Mouse (Mus musculus) forebrain, embryonic 16.5 days (tissue): Measurements from ENCODE around the gene Yeats2. TPM values are rescaled to one million over a fixed set of nuclear protein-coding genes. Genes with fewer than 3 reads are reported as not detected.

ENCODE experiments used
- ATAC-seq: fragments of 200-750 bp; cut with Nextera tagmentation; 2 replicates; pipeline ENCODE4 v1.8.0; 2017; ENCODE audit warnings: mild to moderate bottlenecking, moderate library complexity
- H3K27ac ChIP-seq: fragments of 300-500 bp; sonication (generic); 2 replicates; pipeline ENCODE4 v1.5.1; 2014; ENCODE audit warnings: low read length, control low read depth
- H3K27me3 ChIP-seq: fragments of 300-500 bp; sonication (generic); replicated peaks from 2 replicates; pipeline ENCODE4 v1.6.1; 2014; ENCODE audit warnings: low read length; ENCODE audit not compliant: control insufficient read depth, insufficient read depth
- H3K36me3 ChIP-seq: fragments of 300-500 bp; sonication (generic); 2 replicates; pipeline ENCODE4 v1.6.1; 2014; ENCODE audit not compliant: control insufficient read depth, insufficient read depth
- H3K4me1 ChIP-seq: fragments of 300-500 bp; sonication (generic); replicated peaks from 2 replicates; pipeline ENCODE4 v1.6.1; 2014; ENCODE audit warnings: low read length; ENCODE audit not compliant: control insufficient read depth, insufficient read depth
- H3K4me2 ChIP-seq: fragments of 300-500 bp; sonication (generic); 2 replicates; pipeline ENCODE4 v1.6.1; 2014; ENCODE audit warnings: mild to moderate bottlenecking, low read length, control low read depth
- H3K4me3 ChIP-seq: fragments of 300-500 bp; sonication (generic); replicated peaks from 2 replicates; pipeline ENCODE4 v1.5.1; 2014; ENCODE audit warnings: mild to moderate bottlenecking, low read length, control low read depth
- H3K9ac ChIP-seq: fragments of 300-500 bp; sonication (generic); replicated peaks from 2 replicates; pipeline ENCODE4 v1.6.1; 2014; ENCODE audit warnings: low read depth, low read length, control low read depth
- H3K9me3 ChIP-seq: fragments of 300-500 bp; sonication (generic); 2 replicates; pipeline ENCODE4 v1.6.1; 2016; ENCODE audit warnings: low read length; ENCODE audit not compliant: control insufficient read depth
- WGBS: fragments of 180-500 bp; shearing (Covaris S2); extraction: QIAGEN DNeasy Blood & Tissue Kit; methylation state at CpG from one replicate; pipeline ENCODE4 v1.1.7; 2014; 5-methylcytosine and 5-hydroxymethylcytosine counted together
- polyA plus RNA-seq: library from polyadenylated mRNA; unstranded; fragments of >200 nt; fragmentation: Nextera tagmentation; extraction: Ambion mirVana; gene quantifications from 2 replicates; pipeline ENCODE4 v1.2.1, GENCODE M21; 2015

Gene Yeats2
- polyA plus RNA-seq, 1 experiment from 2014 or later, result 28.9 TPM

- no peaks in the 10 kb centered on the region for H3K27me3 ChIP-seq
- H3K9me3 ChIP-seq, result peaks cover 3% of the 10 kb centered on the region; the same call in 1 of the 2 replicates
- 0 out of 2 replicates have a peak, but pooled peaks have one; percentile 61 for ATAC-seq
- H3K9ac ChIP-seq, result no peak overlapping the region
- 68% methylated on average over 3 of the region's 3 CpGs for WGBS
- no peaks in the 10 kb centered on the region for H3K4me1 ChIP-seq
- no peak overlapping the region for H3K4me2 ChIP-seq
- no peak overlapping the region for H3K4me3 ChIP-seq
- no peak overlapping the region; the same call in 1 of the 2 replicates for H3K27ac ChIP-seq
- peaks cover 49% of the 10 kb centered on the region for H3K36me3 ChIP-seq
Observed at GRCm38 (mm10) chr16:20169471-20170106, 28.7 kb downstream of the Yeats2 start.

- H3K4me3 ChIP-seq, result no peak overlapping the region
- 83% methylated on average over 23 of the region's 23 CpGs for WGBS
- no peak for ATAC-seq
- H3K9me3 ChIP-seq, result no peaks in the 10 kb centered on the region
- no peaks in the 10 kb centered on the region for H3K27me3 ChIP-seq
- H3K4me2 ChIP-seq, result no peak overlapping the region
- H3K27ac ChIP-seq, result no peak overlapping the region
- H3K9ac ChIP-seq, result no peak overlapping the region
- H3K4me1 ChIP-seq, result no peaks in the 10 kb centered on the region
- H3K36me3 ChIP-seq, result peaks cover 22% of the 10 kb centered on the region
Observed at GRCm38 (mm10) chr16:20179406-20180175, 38.7 kb downstream of the Yeats2 start.

GRCm38 (mm10) chr16:20185368-20185767, 44.5 kb downstream of the Yeats2 start:
- no peaks in the 10 kb centered on the region for H3K27me3 ChIP-seq
- no peak overlapping the region for H3K9ac ChIP-seq
- no peaks in the 10 kb centered on the region for H3K9me3 ChIP-seq
- no peaks in the 10 kb centered on the region for H3K4me1 ChIP-seq
- WGBS, result 75% methylated on average over 2 of the region's 2 CpGs
- no peak overlapping the region for H3K4me3 ChIP-seq
- no peak overlapping the region for H3K4me2 ChIP-seq
- H3K27ac ChIP-seq, result no peak overlapping the region
- ATAC-seq, result no peak
- peaks cover 27% of the 10 kb centered on the region for H3K36me3 ChIP-seq

GRCm38 (mm10) chr16:20191161-20191882, 50.5 kb downstream of the Yeats2 start:
- Histone ChIP-seq H3K4me3 (no peak overlapping the region), H3K27me3 (no peaks in the 10 kb centered on the region), H3K36me3 (peaks cover 45% of the 10 kb centered on the region), H3K27ac (no peak overlapping the region), H3K9ac (no peak overlapping the region), H3K4me2 (no peak overlapping the region), H3K4me1 (no peaks in the 10 kb centered on the region), H3K9me3 (no peaks in the 10 kb centered on the region)
- WGBS, result 96% methylated on average over 3 of the region's 3 CpGs
- no peak for ATAC-seq

GRCm38 (mm10) chr16:20192043-20192442, 51.2 kb downstream of the Yeats2 start:
- no peak overlapping the region for H3K9ac ChIP-seq
- peaks cover 41% of the 10 kb centered on the region for H3K36me3 ChIP-seq
- H3K4me3 ChIP-seq, result no peak overlapping the region
- no peak overlapping the region for H3K4me2 ChIP-seq
- ATAC-seq, result no peak
- no peaks in the 10 kb centered on the region for H3K4me1 ChIP-seq
- no peak overlapping the region for H3K27ac ChIP-seq
- no peaks in the 10 kb centered on the region for H3K27me3 ChIP-seq
- no peaks in the 10 kb centered on the region for H3K9me3 ChIP-seq

- no peak overlapping the region for H3K27ac ChIP-seq
Observed at GRCm38 (mm10) chr16:20195546-20195945, 54.7 kb downstream of the Yeats2 start.

GRCm38 (mm10) chr16:20196962-20197361, 56.1 kb downstream of the Yeats2 start:
- peaks cover 30% of the 10 kb centered on the region for H3K36me3 ChIP-seq
- H3K4me1 ChIP-seq, result no peaks in the 10 kb centered on the region
- H3K4me3 ChIP-seq, result no peak overlapping the region
- H3K9ac ChIP-seq, result no peak overlapping the region
- ATAC-seq, result no peak
- WGBS, result 95% methylated on average over 5 of the region's 5 CpGs
- H3K9me3 ChIP-seq, result no peaks in the 10 kb centered on the region
- H3K27me3 ChIP-seq, result no peaks in the 10 kb centered on the region
- no peak overlapping the region for H3K27ac ChIP-seq
- H3K4me2 ChIP-seq, result no peak overlapping the region

More at GRCm38 (mm10) chr16:20195546-20195945, 54.7 kb downstream of the Yeats2 start:
- no peak for ATAC-seq
- no peaks in the 10 kb centered on the region for H3K27me3 ChIP-seq
- 96% methylated on average over 3 of the region's 3 CpGs for WGBS
- H3K9me3 ChIP-seq, result no peaks in the 10 kb centered on the region
- no peaks in the 10 kb centered on the region for H3K4me1 ChIP-seq
- no peak overlapping the region for H3K4me2 ChIP-seq
- no peak overlapping the region for H3K4me3 ChIP-seq
- H3K9ac ChIP-seq, result no peak overlapping the region
- peaks cover 30% of the 10 kb centered on the region for H3K36me3 ChIP-seq

GRCm38 (mm10) chr16:20199501-20200201, 58.8 kb downstream of the Yeats2 start:
- Histone ChIP-seq H3K4me1 (no peaks in the 10 kb centered on the region), H3K4me3 (no peak overlapping the region), H3K4me2 (no peak overlapping the region), H3K9ac (no peak overlapping the region), H3K27me3 (no peaks in the 10 kb centered on the region), H3K27ac (no peak overlapping the region), H3K9me3 (no peaks in the 10 kb centered on the region), H3K36me3 (peaks cover 31% of the 10 kb centered on the region)
- WGBS, result 94% methylated on average over 5 of the region's 5 CpGs
- no peak for ATAC-seq
